8 mouse cellular contexts compared by ENCODE assay signal in genomic region chr9:56926387-56926786, GRCm38 (mm10). TPM values are rescaled to one million over a fixed set of nuclear protein-coding genes. Genes with fewer than 3 reads are reported as not detected.
A peak's percentile ranks its signal among the peaks of the same experiment; 100 is the strongest.
DNase-seq lines count a peak whose midpoint lies in the region; ATAC-seq and TF ChIP-seq lines count a peak whose summit lies in the region.

No protein-coding gene starts in this region.

- no peak for TF ChIP-seq CTCF in cortical plate, adult 2 months (IDR thresholded peaks at IDR 0.05; ENCODE audit: extremely low read depth, insufficient read depth, low read length)
- TF ChIP-seq CTCF in heart, postnatal 0 days (IDR thresholded peaks at IDR 0.05; ENCODE audit: low read depth): no peak

- H3K4me2 ChIP-seq in heart, embryonic 12.5 days: peak overlapping the region; percentile 80
- H3K4me2 ChIP-seq in heart, postnatal 0 days (ENCODE audit: low read depth, low read length): peak overlapping the region; percentile 92
- H3K4me2 ChIP-seq in liver, embryonic 16.5 days (ENCODE audit: low read depth, low read length): 0 out of 2 replicates have a peak overlapping the region, but pooled peaks have one; percentile 84

- H3K4me1 ChIP-seq in heart, embryonic 12.5 days (replicated peaks): peaks cover 49% of the 10 kb centered on the region
- no peaks in the 10 kb centered on the region for H3K4me1 ChIP-seq in cortical plate, adult 2 months (ENCODE audit: control insufficient read depth, insufficient read depth, low read length)
- H3K4me1 ChIP-seq in heart, postnatal 0 days (ENCODE audit: control insufficient read depth, insufficient read depth): peaks cover 47% of the 10 kb centered on the region
- H3K4me1 ChIP-seq in liver, embryonic 16.5 days (ENCODE audit: control insufficient read depth, low read depth, low read length): peaks cover 19% of the 10 kb centered on the region

- WGBS in heart, embryonic 12.5 days: 54% methylated on average over 10 of the region's 10 CpGs
- WGBS in heart, postnatal 0 days: 61% methylated on average over 10 of the region's 10 CpGs
- WGBS in liver, embryonic 16.5 days (ENCODE audit: insufficient replicate concordance): 62% methylated on average over 10 of the region's 10 CpGs

- H3K27me3 ChIP-seq in heart, embryonic 12.5 days (replicated peaks): no peaks in the 10 kb centered on the region
- H3K27me3 ChIP-seq in heart, postnatal 0 days (ENCODE audit: control insufficient read depth, insufficient read depth, low read length): no peaks in the 10 kb centered on the region
- peaks cover 19% of the 10 kb centered on the region for H3K27me3 ChIP-seq in liver, embryonic 16.5 days (ENCODE audit: control insufficient read depth, insufficient read depth, low read depth, low read length)

- peak overlapping the region; percentile 93; the same call in 1 of the 2 replicates for H3K27ac ChIP-seq in heart, embryonic 12.5 days (ENCODE audit: poor library complexity, severe bottlenecking)
- H3K27ac ChIP-seq in cortical plate, adult 2 months (ENCODE audit: insufficient read depth, low read length): no peak overlapping the region; the same call in 1 of the 2 replicates
- peak overlapping the region; percentile 93; the same call in 1 of the 2 replicates for H3K27ac ChIP-seq in heart, postnatal 0 days (ENCODE audit: low read depth)
- H3K27ac ChIP-seq in liver, embryonic 16.5 days (ENCODE audit: low read length): no peak overlapping the region

- TF ChIP-seq POLR2A in cortical plate, adult 2 months (IDR thresholded peaks at IDR 0.05; ENCODE audit: extremely low read depth, insufficient read depth, low read length): no peak

- H3K4me3 ChIP-seq in heart, embryonic 12.5 days: peak overlapping the region; percentile 63
- H3K4me3 ChIP-seq in cortical plate, adult 2 months (ENCODE audit: insufficient read depth, low read length): peak overlapping the region; percentile 35; the same call in 1 of the 2 replicates
- peak overlapping the region; percentile 82 for H3K4me3 ChIP-seq in heart, postnatal 0 days (ENCODE audit: low read depth, low read length)
- H3K4me3 ChIP-seq in liver, embryonic 16.5 days (ENCODE audit: low read depth, low read length): no peak overlapping the region; the same call in 1 of the 2 replicates

- DNase-seq in heart, postnatal 4 days: no peak
- DNase-seq in heart, postnatal 0 days (ENCODE audit: low spot score): no peak
- DNase-seq in urinary bladder, adult 18-20 months (ENCODE audit: low spot score in 2 of 2): no peak

- no peaks in the 10 kb centered on the region for H3K9me3 ChIP-seq in heart, embryonic 12.5 days (replicated peaks)
- no peaks in the 10 kb centered on the region for H3K9me3 ChIP-seq in heart, postnatal 0 days (replicated peaks; ENCODE audit: control insufficient read depth, low read length)
- no peaks in the 10 kb centered on the region for H3K9me3 ChIP-seq in liver, embryonic 16.5 days (replicated peaks; ENCODE audit: control insufficient read depth, low read length)

- peaks cover 21% of the 10 kb centered on the region for H3K36me3 ChIP-seq in heart, embryonic 12.5 days
- H3K36me3 ChIP-seq in heart, postnatal 0 days (replicated peaks; ENCODE audit: control insufficient read depth, insufficient read depth, low read length): peaks cover 10% of the 10 kb centered on the region; the same call in 1 of the 2 replicates
- H3K36me3 ChIP-seq in liver, embryonic 16.5 days (ENCODE audit: control insufficient read depth, insufficient read depth): 0 out of 2 replicates have a peak, but pooled peaks cover 5% of the 10 kb centered on the region

- ATAC-seq in heart, embryonic 12.5 days (ENCODE audit: insufficient number of reproducible peaks, low FRiP score): no peak
- no peak for ATAC-seq in heart, postnatal 0 days (ENCODE audit: insufficient read depth, low read depth)
- ATAC-seq in liver, embryonic 16.5 days (ENCODE audit: low read depth): no peak
- ATAC-seq in inflammation-experienced regulatory T-cells, adult 6 months: no peak
- ATAC-seq in megakaryocyte, adult 5-6 weeks (ENCODE audit: poor library complexity, severe bottlenecking): no peak

- no peak for TF ChIP-seq EP300 in heart, postnatal 0 days (IDR thresholded peaks at IDR 0.05; ENCODE audit: low read depth)

- peak overlapping the region; percentile 85; the same call in 1 of the 2 replicates for H3K9ac ChIP-seq in heart, embryonic 12.5 days
- 0 out of 2 replicates have a peak overlapping the region, but pooled peaks have one; percentile 82 for H3K9ac ChIP-seq in heart, postnatal 0 days (replicated peaks; ENCODE audit: low read depth, low read length)
- no peak overlapping the region for H3K9ac ChIP-seq in liver, embryonic 16.5 days (ENCODE audit: low read depth, low read length)

RNA-seq across cellular contexts. Expression of gene Snx33, which starts 1.8 kb away (rescaled TPM):
- polyA plus RNA-seq in heart, embryonic 12.5 days (2016; fragmentation: Nextera tagmentation; extraction: Ambion mirVana): 10.2 and 10.5 TPM in 2 replicates
- total RNA-seq in heart, postnatal 4 days (2021): 10 to 100 TPM; 11.7 to 13.9 TPM
- polyA plus RNA-seq in cortical plate, adult 2 months (2012; rRNA removed): 6.4 and 7.4 TPM in 2 replicates
- total RNA-seq in heart, postnatal 0 days (2014; rRNA removed; ENCODE audit: low replicate concordance): 11.4 and 13.5 TPM in 2 replicates
- polyA plus RNA-seq in heart, postnatal 0 days (2015; fragmentation: Nextera tagmentation; extraction: Ambion mirVana): 4.4 and 5.2 TPM in 2 replicates
- polyA plus RNA-seq in liver, embryonic 16.5 days (2015; fragmentation: Nextera tagmentation; extraction: Ambion mirVana): 1.8 and 1.9 TPM in 2 replicates
- polyA plus RNA-seq in inflammation-experienced regulatory T-cells, adult 6 months (2017; shearing (Covaris generic)): 1 to 10 TPM; 4.2 to 7.6 (median 5.8) TPM
- 3.6 and 4.0 TPM in 2 replicates for total RNA-seq in megakaryocyte, adult 5-6 weeks (2015)
- 2.2 and 3.1 TPM in 2 replicates for total RNA-seq in megakaryocyte, adult 5-6 weeks (2017)

RNA-seq across cellular contexts. Expression of gene Imp3, which starts 10.9 kb away (rescaled TPM):
- 58.2 and 65.0 TPM in 2 replicates for polyA plus RNA-seq in heart, embryonic 12.5 days (2016; fragmentation: Nextera tagmentation; extraction: Ambion mirVana)
- total RNA-seq in heart, postnatal 4 days (2021): 10 to 100 TPM; 53.5 to 54.4 TPM
- 84.9 and 86.0 TPM in 2 replicates for polyA plus RNA-seq in cortical plate, adult 2 months (2012; rRNA removed)
- total RNA-seq in heart, postnatal 0 days (2014; rRNA removed; ENCODE audit: low replicate concordance): 178 and 179 TPM in 2 replicates
- 58.1 and 63.1 TPM in 2 replicates for polyA plus RNA-seq in heart, postnatal 0 days (2015; fragmentation: Nextera tagmentation; extraction: Ambion mirVana)
- 38.1 and 42.0 TPM in 2 replicates for polyA plus RNA-seq in liver, embryonic 16.5 days (2015; fragmentation: Nextera tagmentation; extraction: Ambion mirVana)
- 10 to 100 TPM; 46.7 to 50.9 (median 48.0) TPM for polyA plus RNA-seq in inflammation-experienced regulatory T-cells, adult 6 months (2017; shearing (Covaris generic))
- 71.0 and 83.9 TPM in 2 replicates for total RNA-seq in megakaryocyte, adult 5-6 weeks (2015)
- total RNA-seq in megakaryocyte, adult 5-6 weeks (2017): 34.2 and 54.6 TPM in 2 replicates

RNA-seq across cellular contexts. Expression of gene Snupn, which starts 24.3 kb away (rescaled TPM):
- polyA plus RNA-seq in heart, embryonic 12.5 days (2016; fragmentation: Nextera tagmentation; extraction: Ambion mirVana): 16.7 and 17.4 TPM in 2 replicates
- total RNA-seq in heart, postnatal 4 days (2021): 1 to 10 TPM; 8.6 to 9.1 TPM
- polyA plus RNA-seq in cortical plate, adult 2 months (2012; rRNA removed): 15.7 and 16.0 TPM in 2 replicates
- 2.8 and 9.6 TPM in 2 replicates for total RNA-seq in heart, postnatal 0 days (2014; rRNA removed; ENCODE audit: low replicate concordance)
- polyA plus RNA-seq in heart, postnatal 0 days (2015; fragmentation: Nextera tagmentation; extraction: Ambion mirVana): 14.9 and 15.8 TPM in 2 replicates
- polyA plus RNA-seq in liver, embryonic 16.5 days (2015; fragmentation: Nextera tagmentation; extraction: Ambion mirVana): 7.1 and 7.8 TPM in 2 replicates
- polyA plus RNA-seq in inflammation-experienced regulatory T-cells, adult 6 months (2017; shearing (Covaris generic)): 10 to 100 TPM; 13.7 to 26.7 (median 16.5) TPM
- 3.5 and 4.6 TPM in 2 replicates for total RNA-seq in megakaryocyte, adult 5-6 weeks (2015)
- 5.0 and 7.1 TPM in 2 replicates for total RNA-seq in megakaryocyte, adult 5-6 weeks (2017)

Comparison
In these comparisons a context has a peak if more than half of its experiments do, and no peak if none do; other contexts are left out.
1. H3K27ac ChIP-seq: peak in heart, embryonic 12.5 days (single experiment) and heart, postnatal 0 days (single experiment); none in cortical plate, adult 2 months (single experiment) and liver, embryonic 16.5 days (single experiment).
2. Peak in every context shown above with its lines, with median percentiles within 50 percentile points of each other: H3K4me2 ChIP-seq.